Mouse (Mus musculus): ENCODE measurements around the gene Foxd2. TPM values are rescaled to one million over a fixed set of nuclear protein-coding genes. Genes with fewer than 3 reads are reported as not detected.
A peak's percentile ranks its signal among the peaks of the same experiment; 100 is the strongest.

The Foxd2 gene
- 0.06 and 0.16 TPM in 2 replicates for polyA plus RNA-seq (2012; rRNA removed)

DNA sequence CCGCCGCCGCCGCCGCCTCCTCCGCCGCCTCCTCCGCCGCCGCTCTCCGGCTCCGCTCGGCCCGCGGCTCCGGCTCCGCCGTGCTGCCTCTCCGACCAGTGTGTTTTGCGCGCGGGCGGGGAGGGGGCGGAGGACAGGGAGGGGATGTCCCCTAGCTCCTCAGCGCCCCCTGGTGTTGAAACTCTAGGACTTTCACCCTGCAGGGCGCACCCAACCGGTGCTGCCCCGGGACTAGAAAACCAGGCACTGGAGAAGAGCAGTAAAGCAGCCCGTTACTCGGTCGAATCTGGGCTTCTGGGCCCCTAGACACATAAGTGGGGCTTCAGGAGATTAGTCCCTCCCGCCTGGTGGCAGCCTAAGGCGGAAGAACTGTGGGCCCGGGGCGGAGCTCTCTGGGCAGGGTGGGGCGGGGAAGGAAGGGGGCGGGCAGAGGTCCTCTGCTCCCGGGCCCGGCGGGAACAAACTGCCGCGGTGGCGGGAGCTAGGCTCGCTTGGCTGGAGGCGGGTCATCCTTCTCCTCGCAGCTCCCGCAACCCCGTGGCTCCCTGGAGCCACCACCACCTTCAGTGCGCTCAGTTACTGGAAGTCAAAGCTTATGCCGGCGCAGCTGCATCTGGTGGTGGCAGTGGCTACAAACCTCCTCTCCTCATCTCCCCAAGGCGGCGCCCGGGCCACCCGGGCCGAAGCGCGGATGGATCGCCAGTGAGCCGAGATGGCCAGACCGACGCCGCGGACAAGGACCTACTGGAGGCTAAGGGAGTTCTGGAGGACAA, at the start of gene Foxd2:
Gene Foxd2 (minus strand): TSS at position 45 of the 773 bp plus-strand sequence.
- H3K4me3 ChIP-seq (ENCODE audit: low read depth, low read length), result peak within 1 kb of the TSS; percentile 89
- H3K36me3 ChIP-seq (ENCODE audit: control insufficient read depth, insufficient read depth, low read length), result no peaks in the 10 kb centered on the region
- under 1% methylated on average over 63 of the region's 64 CpGs for WGBS
- TF ChIP-seq POLR2A (IDR thresholded peaks at IDR 0.05; ENCODE audit: low read depth, low read length) (peak; percentile 16; the same call in 1 of the 2 replicates), CTCF (IDR thresholded peaks at IDR 0.05; ENCODE audit: extremely low read depth, insufficient read length, insufficient replicate concordance, low read depth, low read length) (peak; percentile 99)
- peaks cover 70% of the 10 kb centered on the region for H3K27me3 ChIP-seq (ENCODE audit: control insufficient read depth, insufficient read depth, low read length)
- H3K27ac ChIP-seq (ENCODE audit: insufficient read depth, low read depth, low read length), result peak within 1 kb of the TSS; percentile 82
- H3K4me1 ChIP-seq (ENCODE audit: control insufficient read depth, insufficient read depth, insufficient read length, low read length), result peaks cover 8% of the 10 kb centered on the region

DNA sequence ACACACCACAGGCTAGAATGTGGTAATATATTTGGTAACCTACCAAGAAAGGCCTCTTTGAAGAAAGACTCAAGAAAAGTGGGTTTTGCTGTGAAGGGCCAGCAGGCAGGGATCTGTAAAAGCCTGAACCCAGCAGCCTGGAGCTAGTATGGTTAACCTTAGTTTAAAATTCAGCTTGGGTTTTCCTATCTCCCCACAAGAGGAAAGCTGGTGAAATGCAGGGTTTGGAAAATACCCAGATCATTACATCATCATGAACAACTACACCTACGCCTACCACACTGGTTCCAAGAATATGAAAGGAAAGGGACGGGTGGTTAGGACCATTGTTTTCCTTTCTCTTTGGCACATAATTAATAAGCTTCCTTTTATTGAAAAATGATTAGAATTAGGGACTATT, 49.6 kb upstream of the Foxd2 start:
- 76% methylated on average over 2 of the region's 2 CpGs for WGBS
- Histone ChIP-seq H3K27ac (ENCODE audit: insufficient read depth, low read depth, low read length) (no peak overlapping the region), H3K36me3 (ENCODE audit: control insufficient read depth, insufficient read depth, low read length) (peaks cover 18% of the 10 kb centered on the region), H3K4me1 (ENCODE audit: control insufficient read depth, insufficient read depth, insufficient read length, low read length) (no peaks in the 10 kb centered on the region), H3K4me3 (ENCODE audit: low read depth, low read length) (no peak overlapping the region), H3K27me3 (ENCODE audit: control insufficient read depth, insufficient read depth, low read length) (no peaks in the 10 kb centered on the region)
- TF ChIP-seq CTCF (IDR thresholded peaks at IDR 0.05; ENCODE audit: extremely low read depth, insufficient read length, insufficient replicate concordance, low read depth, low read length) (no peak), POLR2A (IDR thresholded peaks at IDR 0.05; ENCODE audit: low read depth, low read length) (no peak)

DNA sequence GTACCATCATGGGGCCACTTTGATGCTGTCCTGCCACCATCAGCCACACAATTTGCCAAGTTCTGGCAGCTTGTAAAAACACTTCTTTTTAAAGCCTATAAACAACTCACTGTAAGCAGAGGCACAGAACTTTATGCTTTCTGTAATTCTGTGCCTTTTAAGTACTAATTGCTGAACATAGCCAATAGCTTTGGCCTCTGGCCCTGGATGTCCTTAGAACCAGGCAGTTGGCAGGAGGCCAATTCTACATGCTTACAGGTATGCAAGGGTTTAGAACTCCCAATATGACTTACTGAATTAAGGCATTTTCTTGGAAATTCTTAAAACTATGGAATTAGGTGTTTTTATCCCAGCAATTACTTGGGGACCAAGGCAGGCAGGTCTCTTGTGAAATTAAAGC, 48.7 kb upstream of the Foxd2 start:
- TF ChIP-seq CTCF (IDR thresholded peaks at IDR 0.05; ENCODE audit: extremely low read depth, insufficient read length, insufficient replicate concordance, low read depth, low read length) (no peak), POLR2A (IDR thresholded peaks at IDR 0.05; ENCODE audit: low read depth, low read length) (no peak)
- no peaks in the 10 kb centered on the region for H3K27me3 ChIP-seq (ENCODE audit: control insufficient read depth, insufficient read depth, low read length)
- no peaks in the 10 kb centered on the region for H3K4me1 ChIP-seq (ENCODE audit: control insufficient read depth, insufficient read depth, insufficient read length, low read length)
- H3K27ac ChIP-seq (ENCODE audit: insufficient read depth, low read depth, low read length), result no peak overlapping the region
- H3K36me3 ChIP-seq (ENCODE audit: control insufficient read depth, insufficient read depth, low read length), result peaks cover 12% of the 10 kb centered on the region
- H3K4me3 ChIP-seq (ENCODE audit: low read depth, low read length), result no peak overlapping the region

DNA sequence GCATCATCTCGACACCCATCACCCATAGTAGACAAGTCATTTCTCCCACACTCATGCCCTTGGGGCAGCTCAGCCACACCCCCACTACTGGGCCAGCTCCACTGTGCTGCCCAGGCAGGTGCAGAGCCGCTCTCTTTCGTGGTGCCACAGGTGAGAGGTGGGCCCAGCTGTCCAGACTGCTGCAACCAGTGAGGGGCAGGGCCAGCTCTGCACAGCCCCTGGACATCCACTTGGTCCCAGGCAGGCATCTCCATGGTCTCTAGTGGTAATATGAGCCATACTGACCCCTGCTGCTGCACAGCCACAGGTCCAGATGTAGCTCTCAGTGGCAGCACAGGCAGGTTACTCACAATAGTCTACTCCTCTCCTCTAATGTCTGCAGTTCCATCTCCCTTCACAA, 44.5 kb upstream of the Foxd2 start:
- Histone ChIP-seq H3K36me3 (ENCODE audit: control insufficient read depth, insufficient read depth, low read length) (no peaks in the 10 kb centered on the region), H3K27me3 (ENCODE audit: control insufficient read depth, insufficient read depth, low read length) (no peaks in the 10 kb centered on the region), H3K4me1 (ENCODE audit: control insufficient read depth, insufficient read depth, insufficient read length, low read length) (no peaks in the 10 kb centered on the region), H3K4me3 (ENCODE audit: low read depth, low read length) (no peak overlapping the region), H3K27ac (ENCODE audit: insufficient read depth, low read depth, low read length) (no peak overlapping the region)
- TF ChIP-seq POLR2A (IDR thresholded peaks at IDR 0.05; ENCODE audit: low read depth, low read length) (no peak), CTCF (IDR thresholded peaks at IDR 0.05; ENCODE audit: extremely low read depth, insufficient read length, insufficient replicate concordance, low read depth, low read length) (no peak)
- 72% methylated on average over 3 of the region's 3 CpGs for WGBS

DNA sequence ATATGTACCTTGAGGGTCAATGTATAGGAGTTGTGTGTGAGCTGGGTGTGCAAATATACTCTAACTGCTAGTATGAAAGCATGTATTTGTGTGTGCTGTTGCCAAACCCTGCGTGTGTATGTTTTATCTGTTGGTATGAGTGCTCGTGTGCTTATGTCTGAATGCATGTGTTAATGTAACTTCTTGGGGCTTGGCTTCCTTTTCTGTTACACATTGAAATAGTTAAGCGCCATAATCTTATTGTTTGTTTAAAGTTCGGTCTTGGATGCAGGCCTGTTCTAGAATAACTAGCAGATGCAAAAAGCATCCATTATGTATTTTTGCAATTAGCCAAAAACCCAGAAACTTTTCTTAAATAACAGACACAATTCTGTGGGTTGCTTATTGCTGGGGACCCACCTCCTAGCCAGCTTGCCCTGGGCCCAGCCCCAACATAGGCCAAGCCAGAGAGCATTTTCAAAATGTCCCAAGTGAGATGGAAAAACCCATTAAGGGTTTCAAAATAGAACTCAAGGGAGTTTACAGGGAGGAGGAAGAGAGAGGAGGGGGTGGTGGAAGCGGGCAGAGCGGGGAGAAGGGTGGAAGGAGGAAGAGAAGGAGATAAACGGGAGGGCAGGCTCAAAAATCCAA, 39.3 kb upstream of the Foxd2 start:
- H3K27ac ChIP-seq (ENCODE audit: insufficient read depth, low read depth, low read length), result no peak overlapping the region
- TF ChIP-seq POLR2A (IDR thresholded peaks at IDR 0.05; ENCODE audit: low read depth, low read length), result no peak
- no peak for TF ChIP-seq CTCF (IDR thresholded peaks at IDR 0.05; ENCODE audit: extremely low read depth, insufficient read length, insufficient replicate concordance, low read depth, low read length)
- WGBS, result 58% methylated on average over 7 of the region's 7 CpGs
- H3K36me3 ChIP-seq (ENCODE audit: control insufficient read depth, insufficient read depth, low read length), result no peaks in the 10 kb centered on the region
- H3K4me1 ChIP-seq (ENCODE audit: control insufficient read depth, insufficient read depth, insufficient read length, low read length), result no peaks in the 10 kb centered on the region
- no peak overlapping the region for H3K4me3 ChIP-seq (ENCODE audit: low read depth, low read length)
- H3K27me3 ChIP-seq (ENCODE audit: control insufficient read depth, insufficient read depth, low read length), result no peaks in the 10 kb centered on the region

DNA sequence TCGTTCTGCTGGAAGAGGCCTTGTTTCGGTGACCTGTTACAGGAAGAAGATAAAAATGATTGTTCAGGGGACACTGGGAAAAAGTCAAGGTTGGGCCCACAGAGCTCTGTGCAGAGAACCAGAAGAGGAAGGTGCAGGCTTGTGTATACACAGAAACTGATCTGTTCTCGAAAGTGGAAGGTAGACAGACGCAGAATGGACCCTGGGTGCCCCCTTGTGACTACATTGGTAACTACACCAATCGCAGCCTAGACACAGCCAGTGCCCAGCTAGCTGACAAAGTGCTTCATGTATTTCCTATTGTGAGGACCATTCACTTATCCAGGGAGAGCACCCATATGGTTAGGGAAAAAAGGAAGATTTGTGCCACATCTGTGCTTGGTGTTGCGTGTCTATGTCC, 38.7 kb upstream of the Foxd2 start:
- peak; percentile 70; the same call in 1 of the 2 replicates for TF ChIP-seq CTCF (IDR thresholded peaks at IDR 0.05; ENCODE audit: extremely low read depth, insufficient read length, insufficient replicate concordance, low read depth, low read length)
- TF ChIP-seq POLR2A (IDR thresholded peaks at IDR 0.05; ENCODE audit: low read depth, low read length), result no peak
- Histone ChIP-seq H3K27ac (ENCODE audit: insufficient read depth, low read depth, low read length) (no peak overlapping the region), H3K4me3 (ENCODE audit: low read depth, low read length) (no peak overlapping the region), H3K36me3 (ENCODE audit: control insufficient read depth, insufficient read depth, low read length) (no peaks in the 10 kb centered on the region), H3K4me1 (ENCODE audit: control insufficient read depth, insufficient read depth, insufficient read length, low read length) (no peaks in the 10 kb centered on the region), H3K27me3 (ENCODE audit: control insufficient read depth, insufficient read depth, low read length) (no peaks in the 10 kb centered on the region)
- WGBS, result 11% methylated on average over 6 of the region's 6 CpGs

DNA sequence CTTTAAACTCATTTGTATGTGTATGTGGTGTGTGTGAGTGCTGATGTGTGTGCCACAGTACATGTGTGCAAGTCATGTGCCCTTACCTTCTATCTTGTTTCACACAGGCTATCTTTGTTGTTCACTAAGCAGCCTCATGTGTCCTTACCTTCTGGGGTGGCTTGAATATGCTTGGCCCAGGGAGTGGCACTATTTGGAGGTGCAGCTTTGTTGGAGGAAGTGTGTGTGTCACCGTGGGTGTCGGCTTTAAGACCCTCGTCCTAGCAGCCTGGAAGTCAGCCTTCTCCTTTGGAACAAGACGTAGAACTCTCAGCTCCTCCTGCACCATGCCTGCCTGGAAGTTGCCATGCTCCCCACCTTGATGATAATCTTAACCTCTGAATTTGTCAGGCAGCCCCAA, 37.7 kb upstream of the Foxd2 start:
- Histone ChIP-seq H3K36me3 (ENCODE audit: control insufficient read depth, insufficient read depth, low read length) (no peaks in the 10 kb centered on the region), H3K4me3 (ENCODE audit: low read depth, low read length) (no peak overlapping the region), H3K27me3 (ENCODE audit: control insufficient read depth, insufficient read depth, low read length) (no peaks in the 10 kb centered on the region), H3K4me1 (ENCODE audit: control insufficient read depth, insufficient read depth, insufficient read length, low read length) (no peaks in the 10 kb centered on the region), H3K27ac (ENCODE audit: insufficient read depth, low read depth, low read length) (no peak overlapping the region)
- 80% methylated on average over 4 of the region's 4 CpGs for WGBS
- no peak for TF ChIP-seq POLR2A (IDR thresholded peaks at IDR 0.05; ENCODE audit: low read depth, low read length)
- TF ChIP-seq CTCF (IDR thresholded peaks at IDR 0.05; ENCODE audit: extremely low read depth, insufficient read length, insufficient replicate concordance, low read depth, low read length), result no peak

Measured in small intestine, adult 2 months (tissue).